Mouse (Mus musculus) embryo, embryonic 10.5 days (tissue): ENCODE measurements around the gene Clns1a.

Experiments used
- DNase-seq: peaks from one replicate; pipeline ENCODE4 v3.0.0-alpha.2; 2015; ENCODE audit warnings: low spot score

Clns1a gene

DNA sequence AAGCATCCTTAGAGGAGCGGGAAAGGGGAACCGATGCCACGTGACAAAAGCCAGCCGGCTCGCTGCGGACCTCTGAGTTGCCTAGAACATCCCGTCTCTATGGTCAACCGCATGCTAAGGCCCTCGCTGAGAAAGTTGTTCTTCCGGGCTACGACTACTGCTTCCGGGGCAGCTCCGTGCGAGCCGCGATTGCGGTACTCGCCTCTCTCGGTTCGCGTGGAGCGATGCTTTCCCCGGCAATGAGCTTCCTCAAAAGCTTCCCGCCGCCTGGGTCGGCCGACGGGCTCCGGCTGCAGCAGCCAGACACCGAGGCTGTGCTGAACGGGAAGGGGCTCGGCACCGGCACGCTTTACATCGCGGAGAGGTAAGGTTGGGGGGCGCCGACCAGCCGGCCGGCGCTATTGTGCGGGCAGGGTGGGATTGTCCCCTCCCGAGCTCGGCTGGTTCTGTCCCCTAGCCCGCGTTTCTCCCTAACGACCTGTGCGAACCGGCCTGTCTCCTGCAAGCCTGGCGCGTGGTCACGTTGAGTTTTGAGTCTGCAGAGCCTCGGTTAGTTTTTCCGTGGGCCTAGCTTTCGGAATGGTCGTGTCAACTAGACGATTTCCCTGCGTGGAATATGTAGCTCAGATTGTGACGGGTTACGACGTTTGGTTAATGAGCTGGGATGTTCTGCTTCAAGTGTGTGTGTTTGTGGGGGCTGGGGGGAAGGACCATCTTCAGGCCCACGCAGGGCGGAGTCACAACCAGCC, at the start of gene Clns1a:
Gene Clns1a (plus strand): TSS at position 129 of the 749 bp plus-strand sequence.
- peak; percentile 96 for DNase-seq

DNA sequence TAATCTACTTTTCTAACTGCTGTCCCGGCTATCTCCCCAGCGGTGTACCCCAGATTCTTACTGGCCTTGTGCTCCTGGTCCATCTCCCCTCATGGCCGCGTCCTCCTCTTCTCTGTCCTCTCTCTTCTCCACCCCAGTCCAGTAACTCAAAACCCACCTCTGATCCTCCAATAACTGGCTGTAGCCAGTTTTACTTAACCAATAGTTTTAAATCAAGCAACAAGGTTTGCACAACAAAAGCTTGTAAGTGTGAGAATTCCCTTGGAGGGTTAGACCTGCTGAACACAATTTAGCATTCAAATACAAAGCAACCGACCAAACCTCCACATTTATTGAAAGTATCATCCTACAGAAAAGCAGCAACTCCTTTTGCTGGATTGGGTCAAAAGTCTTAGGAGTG, 48.8 kb upstream of the Clns1a start:
- DNase-seq = no peak

DNA sequence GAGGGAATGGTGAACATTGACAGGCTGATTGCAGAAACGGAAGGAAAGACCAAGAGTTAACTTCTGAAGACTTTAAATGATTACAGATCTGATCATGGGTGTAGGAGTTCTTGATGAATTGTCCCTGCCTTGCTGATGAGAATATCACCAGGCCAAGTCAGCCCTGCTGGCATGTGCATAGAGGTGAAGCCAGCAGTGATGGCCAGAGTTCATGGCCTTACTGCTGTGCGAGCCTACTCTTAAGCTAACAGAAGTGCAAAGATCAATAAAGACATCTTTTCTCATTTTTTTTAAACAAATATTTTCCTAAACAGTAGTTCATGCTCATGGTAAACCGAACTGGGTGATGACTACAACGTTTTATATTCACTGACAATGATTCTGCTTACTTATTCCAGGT, 45.7 kb upstream of the Clns1a start:
- no peak for DNase-seq

DNA sequence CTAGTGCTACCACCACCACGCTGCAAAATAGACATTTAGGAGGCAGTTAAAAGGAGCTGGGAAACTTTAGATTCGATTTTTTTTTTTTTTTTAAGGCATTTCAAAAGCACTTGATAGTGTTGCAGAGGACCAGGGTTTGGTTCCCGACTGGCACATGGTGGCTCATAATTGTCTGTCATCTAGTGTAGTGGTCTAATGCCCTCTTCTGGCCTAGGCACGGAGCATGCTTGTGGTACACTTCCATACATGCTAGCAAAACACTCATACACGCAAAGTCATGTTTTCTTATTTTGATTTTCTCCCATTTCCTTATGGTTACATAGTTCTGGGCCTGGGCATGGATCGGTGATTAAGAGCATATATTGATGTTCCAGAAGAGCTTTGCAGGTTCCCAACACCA, 40.3 kb upstream of the Clns1a start:
- DNase-seq = no peak

DNA sequence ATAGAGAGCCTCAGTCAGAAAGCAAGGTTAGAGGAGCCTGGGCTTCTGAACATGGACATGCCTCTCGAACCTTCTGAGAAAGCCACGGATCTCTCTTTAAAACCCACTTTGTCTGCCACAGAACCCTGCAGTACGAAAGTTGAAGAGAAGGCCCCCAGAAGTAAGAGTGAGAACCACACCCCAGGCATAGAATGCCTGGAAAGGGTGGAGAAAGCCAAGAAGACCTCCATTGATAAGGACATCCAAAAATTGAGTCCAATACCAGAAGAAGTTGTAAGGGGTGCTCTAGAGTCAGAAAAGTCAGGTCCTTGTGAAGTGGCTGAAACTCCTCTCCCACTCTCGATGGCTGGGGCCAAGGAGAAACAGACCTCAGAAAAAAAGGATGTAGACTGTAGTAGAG, 34.8 kb upstream of the Clns1a start:
- no peak for DNase-seq

DNA sequence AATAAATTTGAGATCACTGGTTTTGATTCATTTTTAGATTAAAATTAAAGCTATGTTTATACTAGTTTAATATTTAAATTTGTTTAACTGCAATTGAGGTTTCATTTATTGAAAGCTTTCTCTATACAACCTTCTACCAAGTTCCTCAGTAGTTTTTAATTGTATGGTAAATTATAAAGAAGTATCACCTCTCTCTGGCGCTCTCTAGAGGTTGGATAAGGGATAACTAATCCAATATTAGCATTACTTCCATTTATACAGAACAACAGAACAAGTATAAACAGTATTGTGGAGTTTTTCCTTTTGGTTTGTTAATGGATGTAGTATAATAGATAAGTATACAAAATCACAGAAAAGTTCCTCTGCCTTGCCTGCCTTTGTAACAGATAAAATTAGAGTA, 17.2 kb upstream of the Clns1a start:
- DNase-seq = peak; percentile 61

DNA sequence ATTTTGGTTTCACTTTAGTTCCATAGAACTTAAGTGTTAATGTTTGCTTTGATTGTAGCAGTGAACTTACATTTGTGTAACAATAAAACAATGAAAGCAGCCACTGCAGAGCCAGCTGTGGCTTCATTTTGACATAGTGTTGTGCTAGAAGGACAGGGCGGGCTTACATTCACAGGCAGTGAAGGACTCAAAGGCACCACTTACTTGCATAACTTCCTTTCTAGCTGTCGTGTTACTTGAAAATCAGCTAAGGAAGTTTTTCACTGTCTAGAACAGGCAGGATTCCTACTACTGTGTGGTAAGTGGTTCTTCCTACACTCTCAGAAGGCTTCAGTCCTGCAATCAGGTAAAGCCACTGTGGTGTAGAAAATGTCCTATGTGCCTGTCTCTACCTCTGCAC, 8.6 kb upstream of the Clns1a start:
- DNase-seq = no peak

DNA sequence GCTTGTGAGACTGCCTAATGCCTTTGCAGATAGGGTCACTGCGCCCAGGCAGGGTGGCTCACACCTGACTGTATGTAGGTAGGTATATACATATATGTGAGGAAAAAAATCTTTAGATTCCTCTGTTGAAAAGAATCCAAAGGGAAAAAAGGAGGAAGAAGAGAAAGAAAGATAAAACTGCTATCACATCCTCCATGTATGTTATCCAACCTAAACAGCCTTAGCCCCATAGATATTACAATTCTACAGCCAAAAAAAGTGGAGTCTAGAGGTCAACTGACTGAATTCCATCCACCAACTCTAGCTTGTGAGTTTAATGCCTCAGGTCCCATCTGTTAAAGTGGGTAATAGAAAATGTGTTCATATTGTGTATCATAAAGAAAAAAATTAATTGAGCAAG, 993 bp upstream of the Clns1a start:
- peak; percentile 3 for DNase-seq

DNA sequence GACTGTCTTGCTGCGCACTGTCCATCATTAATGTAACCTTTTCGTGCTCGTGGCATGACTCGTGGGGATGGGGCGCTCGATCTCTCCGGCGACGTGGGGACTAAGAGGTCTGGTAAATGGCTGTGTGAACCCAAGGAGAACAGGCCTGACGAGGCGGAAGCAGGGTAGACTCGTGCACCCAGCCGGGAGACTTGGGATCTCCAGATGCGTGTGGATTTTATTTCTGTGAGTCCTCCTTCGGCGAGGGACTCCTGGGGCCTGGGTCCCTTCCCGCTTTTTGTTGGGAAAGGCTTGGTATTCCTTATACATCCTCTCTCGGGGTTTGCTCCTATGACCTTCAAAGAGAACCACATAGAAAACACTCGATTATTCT, 315 bp upstream of the Clns1a start:
- DNase-seq = no peak

DNA sequence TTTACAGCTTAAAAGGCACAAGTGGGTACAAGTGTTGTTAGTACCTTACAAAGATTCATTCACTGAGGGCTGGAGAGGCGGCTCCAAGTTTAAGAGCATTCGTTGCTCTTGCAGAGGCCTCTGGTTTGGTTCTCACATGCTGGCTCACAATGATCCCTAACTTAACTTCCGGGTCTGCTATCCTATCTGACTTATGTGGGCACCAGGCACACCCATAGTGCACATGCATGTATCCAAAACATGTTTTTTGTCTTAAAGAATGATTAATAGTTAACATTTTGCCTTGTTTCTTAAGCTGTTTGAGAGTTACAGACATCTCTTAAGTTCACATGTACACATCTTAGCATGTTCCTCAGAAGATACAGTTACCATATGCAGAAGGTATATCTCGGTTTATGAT, 3.7 kb downstream of the Clns1a start:
- no peak for DNase-seq

DNA sequence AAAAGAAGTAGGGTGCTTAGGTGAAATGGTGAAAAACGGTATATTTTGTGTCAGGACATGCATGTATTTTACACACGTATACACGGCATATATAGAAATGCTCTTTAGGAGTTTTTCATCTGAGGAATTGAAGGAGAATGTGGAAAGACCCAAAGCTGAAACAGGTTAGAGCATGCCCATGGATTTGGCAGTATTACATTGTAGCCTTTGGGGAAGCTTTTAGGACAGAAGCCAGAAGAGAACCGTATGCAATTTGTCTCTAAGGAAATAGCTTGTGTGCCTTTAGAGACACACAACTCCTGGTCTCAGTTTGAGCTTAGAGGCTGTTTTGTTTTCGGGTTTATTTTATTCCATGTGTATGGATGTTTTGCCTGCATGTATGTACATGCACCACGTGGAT, 4.7 kb downstream of the Clns1a start:
- no peak for DNase-seq

DNA sequence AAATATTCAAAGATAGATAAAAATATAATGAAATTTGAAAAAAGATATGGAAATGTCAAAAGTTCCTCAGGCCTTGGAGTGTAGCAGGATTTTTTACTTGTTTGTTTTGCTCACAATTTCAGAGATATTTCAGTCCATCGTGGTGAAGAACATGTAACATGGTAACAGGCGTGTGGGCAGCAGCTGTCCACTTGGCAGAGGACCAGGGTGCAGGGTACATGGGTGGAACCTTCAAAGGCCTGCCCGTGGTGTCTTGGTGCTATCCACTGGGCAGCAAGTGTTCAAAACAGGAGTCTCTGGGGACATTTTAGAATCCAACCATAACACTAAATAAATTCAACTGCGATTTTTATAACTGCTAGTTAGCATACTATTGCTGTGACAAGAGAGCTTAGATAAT, 10.7 kb downstream of the Clns1a start:
- no peak for DNase-seq

DNA sequence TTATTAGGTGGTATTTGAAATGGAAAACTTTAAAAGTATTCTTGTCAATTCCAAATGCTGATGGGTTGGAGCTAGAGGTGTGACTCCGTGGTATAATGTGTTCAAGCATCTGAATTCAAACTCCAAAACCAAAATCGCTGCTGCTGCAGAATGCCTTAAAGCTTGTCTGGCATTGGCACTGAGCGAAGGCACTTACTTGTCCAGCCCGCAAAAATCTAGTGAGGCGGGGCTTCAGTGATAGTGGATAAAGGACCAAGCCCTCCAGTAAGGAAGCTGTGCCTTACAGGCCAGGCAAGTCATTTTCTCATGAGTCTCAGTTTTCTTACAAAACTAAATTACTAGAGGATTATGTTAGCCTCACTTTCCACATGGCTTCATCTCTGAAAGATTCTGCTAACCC, 11.4 kb downstream of the Clns1a start:
- DNase-seq = no peak

DNA sequence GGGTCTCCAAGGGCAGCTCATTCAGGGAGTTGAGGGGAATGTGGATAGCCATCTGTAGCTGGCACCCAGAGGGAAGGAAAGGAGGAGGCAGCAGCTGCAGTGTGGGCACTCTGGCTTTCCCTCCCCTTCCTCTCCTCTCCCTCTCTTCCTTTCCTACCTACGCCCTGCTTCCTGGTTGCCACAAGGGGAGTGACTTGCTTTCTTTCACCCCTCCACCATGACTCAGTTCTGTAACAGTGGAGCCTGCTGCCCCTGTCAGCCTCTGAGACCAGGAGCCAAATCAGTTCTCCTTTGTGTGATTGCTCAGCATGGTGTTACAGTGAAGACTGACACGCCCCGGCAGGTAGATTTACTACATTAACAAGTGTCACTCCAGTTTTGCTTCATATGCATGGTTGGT, 12.8 kb downstream of the Clns1a start:
- DNase-seq = no peak

DNA sequence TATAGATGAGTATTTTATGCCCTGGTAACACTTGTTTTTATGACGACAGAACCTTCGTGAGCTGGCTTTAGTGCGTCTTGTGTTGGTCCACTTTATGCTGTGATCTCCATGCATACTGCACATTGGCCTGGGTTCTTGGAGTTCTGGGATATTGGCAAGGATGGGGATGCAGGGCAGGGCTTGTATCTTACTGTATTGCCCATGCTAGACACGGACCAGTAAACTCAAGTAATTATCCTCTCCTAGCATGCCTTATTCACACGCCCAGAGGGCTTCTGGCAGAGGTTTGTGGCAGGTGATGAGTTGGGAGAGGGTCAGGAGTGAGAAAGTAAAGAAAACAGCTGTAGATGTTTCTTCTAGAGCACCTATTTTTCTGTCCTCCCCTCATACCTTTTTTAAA, 18.2 kb downstream of the Clns1a start:
- no peak for DNase-seq

DNA sequence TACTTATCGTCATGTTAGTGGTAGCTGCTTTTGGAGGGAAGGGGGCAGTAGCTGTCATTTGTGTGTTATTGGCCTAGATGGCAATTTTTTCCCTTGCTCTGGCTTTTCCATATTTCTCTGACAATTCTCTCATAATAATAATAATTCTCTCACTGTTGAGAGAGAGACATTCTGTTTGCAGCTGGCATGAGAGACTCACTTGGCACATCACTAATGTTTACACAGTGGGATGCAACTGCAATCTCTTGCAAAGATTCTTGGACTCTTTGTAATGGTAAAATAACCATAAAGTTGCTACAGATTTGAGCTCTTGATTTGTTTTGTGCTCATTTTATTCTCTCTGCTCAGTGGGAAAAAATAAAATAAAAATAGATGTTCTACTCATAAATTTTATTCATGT, 20.9 kb downstream of the Clns1a start:
- no peak for DNase-seq

DNA sequence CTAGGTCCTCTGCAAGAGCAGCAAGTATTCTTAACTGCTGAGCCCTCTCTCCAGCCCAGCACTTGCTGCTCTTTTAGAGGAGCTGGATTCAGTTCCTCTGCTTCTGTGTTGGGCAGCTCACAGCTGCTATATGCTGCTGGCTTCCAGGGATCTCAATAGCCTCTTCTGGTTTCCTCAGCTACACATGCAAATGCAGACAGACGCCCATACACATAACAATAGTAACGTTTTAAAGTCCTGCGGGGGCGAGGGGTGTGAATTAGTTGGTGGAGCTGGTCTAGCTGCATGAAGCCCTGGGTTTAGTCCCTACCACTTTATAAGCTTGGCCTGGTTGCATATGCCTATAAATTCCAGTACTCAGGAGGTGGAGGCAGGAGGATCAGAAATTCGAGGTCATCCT, 22.6 kb downstream of the Clns1a start:
- no peak for DNase-seq

DNA sequence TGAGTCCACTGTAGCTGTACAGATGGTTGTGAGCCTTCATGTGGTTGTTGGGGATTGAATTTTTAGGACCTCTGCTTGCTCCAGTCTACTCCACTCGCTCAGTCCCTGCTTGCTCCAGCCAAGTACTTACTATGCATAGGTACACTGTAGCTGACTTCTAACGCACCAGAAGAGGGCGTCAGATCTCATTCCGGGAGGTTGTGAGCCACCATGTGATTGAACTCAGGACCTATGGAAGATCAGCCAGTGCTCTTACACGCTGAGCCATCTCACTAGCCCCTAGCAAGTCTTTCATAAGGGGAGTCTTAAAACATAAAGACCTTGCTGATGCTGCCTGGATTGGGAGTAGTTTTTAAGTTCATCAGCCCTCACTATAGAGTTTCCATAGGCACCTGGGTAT, 23.7 kb downstream of the Clns1a start:
- DNase-seq = no peak

DNA sequence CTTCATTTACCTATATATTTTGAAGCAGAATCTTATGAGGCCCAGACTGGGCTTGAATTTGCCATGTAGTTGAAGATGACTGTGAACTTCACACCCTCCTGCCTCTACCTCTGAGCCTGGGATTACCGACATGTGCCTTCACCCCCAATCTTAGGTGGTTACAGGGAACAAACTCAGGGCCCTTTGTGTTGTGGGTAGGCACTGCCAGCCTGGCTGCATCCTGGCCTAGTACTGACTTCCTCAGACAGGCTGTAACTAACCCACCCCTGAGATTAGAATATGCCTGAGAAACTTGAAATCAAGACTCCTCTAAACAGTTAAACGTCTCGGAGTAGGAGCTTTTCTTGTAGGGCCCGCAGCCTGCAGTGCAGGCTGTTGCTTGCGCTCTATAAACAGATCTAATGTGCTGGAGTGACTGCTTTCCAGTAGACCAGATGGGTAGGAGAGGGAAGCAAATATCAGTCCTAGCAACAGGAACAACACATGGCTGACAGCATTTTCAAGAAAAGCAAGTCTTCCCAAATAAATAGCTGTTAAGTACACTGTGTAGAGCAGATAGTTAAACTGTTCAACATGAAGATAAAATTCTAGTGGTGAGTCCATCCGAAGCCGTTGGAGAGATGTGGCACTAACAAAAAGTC, 26.0 kb downstream of the Clns1a start:
- DNase-seq = no peak

DNA sequence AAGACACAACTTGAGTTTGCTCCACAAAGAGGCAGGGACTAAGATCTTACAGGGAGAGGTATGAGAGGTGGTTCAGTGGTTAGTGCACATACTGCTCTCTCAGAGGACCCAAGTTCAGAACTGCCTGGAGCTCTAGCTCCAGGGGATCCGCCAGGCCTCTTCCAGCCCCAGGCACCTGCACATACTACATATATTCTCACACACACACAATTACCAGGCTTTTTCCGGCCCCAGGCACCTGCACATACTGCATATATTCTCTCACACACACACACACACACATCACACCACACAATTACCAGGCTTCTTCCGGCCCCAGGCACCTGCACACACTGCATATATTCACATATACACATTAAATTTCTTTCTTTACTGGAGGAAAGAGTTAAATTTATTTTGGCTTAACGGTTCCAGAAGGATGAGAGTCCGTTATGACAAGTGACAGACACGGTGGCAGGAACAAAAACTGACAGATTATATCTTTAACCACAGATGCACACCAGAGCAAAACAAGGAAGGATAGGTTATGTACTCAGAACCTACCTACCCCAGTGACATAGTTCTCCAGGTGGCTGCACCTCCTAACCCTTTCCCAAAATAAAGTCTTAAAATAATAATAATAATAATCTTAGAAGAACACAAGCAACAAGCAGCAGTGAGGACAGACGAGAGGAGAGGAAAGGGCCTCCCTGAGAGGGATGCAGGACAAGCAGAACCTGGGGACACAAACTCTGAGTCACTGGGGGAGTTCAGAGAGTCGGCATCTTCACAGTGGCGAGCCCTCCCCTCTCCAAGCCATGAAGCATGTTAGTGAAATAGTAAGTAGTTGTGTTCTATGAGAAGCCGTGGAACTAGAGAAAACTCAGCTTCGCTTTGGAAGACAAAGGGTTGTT, 27.5 kb downstream of the Clns1a start:
- no peak for DNase-seq

DNA sequence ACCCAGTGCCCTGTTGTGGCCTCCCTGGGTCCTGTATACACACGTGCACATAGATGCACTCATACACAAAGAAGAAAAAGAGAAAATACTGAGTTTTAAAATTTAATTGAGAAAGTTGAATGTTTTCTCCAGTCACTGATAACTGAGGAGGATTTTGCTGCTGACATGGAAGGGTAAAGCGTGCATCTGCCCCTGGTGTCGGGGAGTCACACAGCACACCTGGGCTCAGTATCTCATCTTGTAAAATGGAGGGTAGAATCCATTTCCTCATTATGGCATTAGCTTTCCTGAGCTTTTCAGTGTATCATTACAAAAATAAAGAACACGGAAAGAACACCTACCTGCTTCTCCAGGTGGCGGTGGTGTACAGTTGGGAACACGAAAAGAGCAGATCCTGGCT, 29.0 kb downstream of the Clns1a start:
- DNase-seq = no peak

DNA sequence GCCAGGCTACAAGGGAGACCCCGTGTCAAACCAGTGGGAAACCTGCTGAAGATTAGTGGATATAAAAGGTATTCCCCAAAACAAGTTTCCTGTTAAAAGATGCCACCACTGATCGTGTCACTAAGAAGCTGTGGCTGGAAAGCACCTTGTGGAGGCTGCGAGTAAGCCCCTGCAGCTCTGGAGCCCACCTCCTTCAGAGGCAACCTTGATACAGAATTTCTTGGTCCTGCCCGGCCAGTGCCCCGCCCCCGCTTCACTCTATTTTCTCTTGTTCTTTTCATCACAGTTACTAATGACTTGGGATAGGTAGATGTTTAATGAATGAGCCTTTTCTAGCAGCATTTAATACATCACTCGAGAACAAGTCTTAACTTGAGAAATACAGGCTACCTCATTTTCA, 29.6 kb downstream of the Clns1a start:
- no peak for DNase-seq

DNA sequence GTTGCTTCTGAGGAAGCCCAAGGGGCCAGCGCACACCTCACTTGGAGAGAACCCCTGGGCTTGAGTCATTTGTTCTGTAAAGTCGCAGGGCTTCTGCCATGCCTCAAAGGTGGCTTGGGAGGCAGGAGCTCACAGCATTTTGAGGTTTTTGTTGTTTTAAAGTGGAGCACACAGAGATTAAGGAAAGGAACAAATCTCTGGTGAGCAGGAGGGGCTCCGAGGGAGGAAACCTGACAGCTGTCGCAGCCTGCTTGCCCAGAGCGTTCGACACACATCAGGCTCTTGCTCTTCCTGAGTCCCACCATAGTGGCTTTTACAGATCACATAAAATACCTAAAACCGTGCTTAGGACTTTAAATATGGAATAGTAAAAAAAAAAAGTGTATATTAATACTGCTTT, 30.3 kb downstream of the Clns1a start:
- DNase-seq = no peak
